Mouse (Mus musculus) thymus, postnatal 36 days (tissue): Measurements from ENCODE around the gene Gm20388.

Source experiments
- DNase-seq, 2 experiments: peaks; one replicate each; pipeline ENCODE4 v3.0.0; 2022; ENCODE audit warnings: mixed read lengths in 2 of 2

Gene Gm20388

GRCm38 (mm10) chr8:120376847-120377802 lies 466.5 kb downstream of the Gm20388 start:
- no peak for DNase-seq

- no peak for DNase-seq
These were observed 467.2 kb downstream of the Gm20388 start for GRCm38 (mm10) chr8:120377803-120378189.

- DNase-seq, result no peak
These were observed 467.7 kb downstream of the Gm20388 start for GRCm38 (mm10) chr8:120378306-120378705.

GRCm38 (mm10) chr8:120379015-120379414 lies 468.4 kb downstream of the Gm20388 start:
- DNase-seq, result no peak

- DNase-seq, result no peak
These were observed 471.2 kb downstream of the Gm20388 start for GRCm38 (mm10) chr8:120381865-120382264.

- no peak for DNase-seq
These were observed 472.0 kb downstream of the Gm20388 start for GRCm38 (mm10) chr8:120382436-120383203.

- DNase-seq, result no peak
These were observed 472.5 kb downstream of the Gm20388 start for GRCm38 (mm10) chr8:120383204-120383560.

GRCm38 (mm10) chr8:120383713-120384112 lies 473.1 kb downstream of the Gm20388 start:
- no peak for DNase-seq

- no peak for DNase-seq
These were observed 474.1 kb downstream of the Gm20388 start for GRCm38 (mm10) chr8:120384745-120385144.

GRCm38 (mm10) chr8:120388246-120388645 lies 477.6 kb downstream of the Gm20388 start:
- no peak for DNase-seq

- DNase-seq, result no peak
These were observed 480.0 kb downstream of the Gm20388 start for GRCm38 (mm10) chr8:120390598-120390997.

- DNase-seq, result no peak
These were observed 481.2 kb downstream of the Gm20388 start for GRCm38 (mm10) chr8:120391856-120392255.

- DNase-seq, result no peak
These were observed 482.4 kb downstream of the Gm20388 start for GRCm38 (mm10) chr8:120393085-120393484.

GRCm38 (mm10) chr8:120393871-120394275 lies 483.2 kb downstream of the Gm20388 start:
- no peak for DNase-seq

GRCm38 (mm10) chr8:120395892-120396291 lies 485.3 kb downstream of the Gm20388 start:
- no peak for DNase-seq

- no peak for DNase-seq
These were observed 486.1 kb downstream of the Gm20388 start for GRCm38 (mm10) chr8:120396756-120397155.

GRCm38 (mm10) chr8:120397444-120398411 lies 487.1 kb downstream of the Gm20388 start:
- DNase-seq, result no peak

- peak; percentile 46 to 67 for DNase-seq
These were observed 488.7 kb downstream of the Gm20388 start for GRCm38 (mm10) chr8:120399212-120399934.

GRCm38 (mm10) chr8:120401216-120401615 lies 490.6 kb downstream of the Gm20388 start:
- DNase-seq, result no peak

GRCm38 (mm10) chr8:120401712-120402111 lies 491.1 kb downstream of the Gm20388 start:
- DNase-seq, result no peak

- DNase-seq, result no peak
These were observed 493.1 kb downstream of the Gm20388 start for GRCm38 (mm10) chr8:120403606-120404269.
